Mouse (Mus musculus) embryonic fibroblast, embryonic 13.5 days (primary cell): ENCODE measurements around the gene Gpr65. TPM values are rescaled to one million over a fixed set of nuclear protein-coding genes. Genes with fewer than 3 reads are reported as not detected.
"Not testable (repeated sequence)": the region's sequence is repeated elsewhere in the genome, so short reads cannot be mapped to it uniquely, and the experiment has no call there.

Experiments
- H3K27ac ChIP-seq: 2 replicates; pipeline ENCODE4 v1.5.1; 2012; ENCODE audit warnings: low read length, control low read depth, inconsistent platforms; ENCODE audit not compliant: insufficient read depth
- H3K4me1 ChIP-seq: 2 replicates; pipeline ENCODE4 v1.6.1; 2011; ENCODE audit warnings: low read length; ENCODE audit not compliant: control insufficient read depth, insufficient read depth
- H3K4me3 ChIP-seq: 2 replicates; pipeline ENCODE4 v1.5.1; 2011; ENCODE audit warnings: mild to moderate bottlenecking, control low read depth, low read length; ENCODE audit not compliant: insufficient read depth
- CTCF ChIP-seq: IDR thresholded peaks from 2 replicates; pipeline ENCODE4 v1.5.1; 2011; ENCODE audit warnings: mild to moderate bottlenecking, control low read depth, low read length, moderate library complexity, borderline replicate concordance; ENCODE audit not compliant: insufficient read depth
- POLR2A ChIP-seq: IDR thresholded peaks from 2 replicates; pipeline ENCODE4 v1.6.1; 2011; ENCODE audit warnings: low read depth, mild to moderate bottlenecking, control low read depth, low read length, moderate library complexity
- polyA plus RNA-seq: library from polyadenylated mRNA; stranded (reverse); fragments of >200 nt; gene quantifications from 2 replicates; pipeline ENCODE4 v1.2.4, GENCODE M21; 2011; ENCODE audit warnings: low read depth; ENCODE audit not compliant: missing spikeins, insufficient read length

Gpr65 gene
- polyA plus RNA-seq, 1 experiment: 0.33 TPM

- Histone ChIP-seq H3K4me3 (no peak overlapping the region), H3K4me1 (peaks cover 10% of the 10 kb centered on the region), H3K27ac (peak overlapping the region; percentile 73)
- TF ChIP-seq POLR2A: no peak
- TF ChIP-seq CTCF: no peak
These were observed 43.1 kb downstream of the Gpr65 start for GRCm38 (mm10) chr12:98311376-98312083.

GRCm38 (mm10) chr12:98315924-98316323, 47.5 kb downstream of the Gpr65 start:
- Histone ChIP-seq H3K4me1 (peaks cover 10% of the 10 kb centered on the region), H3K4me3 (no peak overlapping the region), H3K27ac (no peak overlapping the region)
- TF ChIP-seq POLR2A (no peak), CTCF (no peak)

- Histone ChIP-seq H3K27ac (no peak overlapping the region), H3K4me1 (no peaks in the 10 kb centered on the region), H3K4me3 (no peak overlapping the region)
- TF ChIP-seq CTCF (no peak), POLR2A (no peak)
These were observed 49.4 kb downstream of the Gpr65 start for GRCm38 (mm10) chr12:98317718-98318340.

GRCm38 (mm10) chr12:98322426-98322825, 54.0 kb downstream of the Gpr65 start:
- no peak overlapping the region for H3K27ac ChIP-seq
- TF ChIP-seq CTCF (no peak), POLR2A (no peak)
- no peak overlapping the region for H3K4me3 ChIP-seq
- no peaks in the 10 kb centered on the region for H3K4me1 ChIP-seq

GRCm38 (mm10) chr12:98324170-98324569, 55.7 kb downstream of the Gpr65 start:
- not testable (repeated sequence) for H3K4me1 ChIP-seq, H3K4me3 ChIP-seq, H3K27ac ChIP-seq

Other genes starting within 250 kb of the Gpr65 start
- 14.0 and 16.8 TPM in 2 replicates for gene Galc, start 9.2 kb upstream of the Gpr65 start, polyA plus RNA-seq